Mouse (Mus musculus): ENCODE data around the gene Sulf2. TPM values are rescaled to one million over a fixed set of nuclear protein-coding genes. Genes with fewer than 3 reads are reported as not detected.

Gene Sulf2
- total RNA-seq, 2 experiments from 2014 or later = 47.4 to 72.6 TPM

DNA sequence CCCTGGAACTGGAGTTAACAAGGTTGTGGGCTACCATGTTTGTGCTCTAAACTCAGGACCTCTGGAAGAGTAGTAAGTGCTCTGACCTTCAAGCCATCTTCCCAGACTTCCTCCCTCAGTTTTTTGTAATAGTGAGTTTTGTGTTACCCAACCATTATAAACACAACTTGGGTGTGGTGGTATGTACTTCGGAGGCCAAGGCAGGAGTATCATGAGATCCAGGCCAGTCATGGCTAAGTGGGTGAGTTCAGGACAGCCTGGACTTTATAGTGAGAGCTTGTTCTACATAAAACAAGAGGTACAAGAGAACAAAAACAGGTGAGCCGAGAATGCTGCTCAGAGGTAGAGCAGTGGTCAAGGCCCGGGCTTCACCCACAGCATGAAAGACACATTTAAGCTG lies 127.6 kb downstream of the Sulf2 start:
- no peak for ATAC-seq (ENCODE audit: poor library complexity, severe bottlenecking)

GRCm38 (mm10) chr2:166025943-166026342 lies 129.5 kb downstream of the Sulf2 start:
- no peak for ATAC-seq (ENCODE audit: poor library complexity, severe bottlenecking)

- ATAC-seq (ENCODE audit: poor library complexity, severe bottlenecking) = no peak
Measured at GRCm38 (mm10) chr2:166024621-166025020, 130.8 kb downstream of the Sulf2 start.

GRCm38 (mm10) chr2:166024079-166024478 lies 131.4 kb downstream of the Sulf2 start:
- no peak for ATAC-seq (ENCODE audit: poor library complexity, severe bottlenecking)

Other genes starting within 250 kb of the Sulf2 start
- gene Ncoa3, start 163.0 kb downstream of the Sulf2 start, total RNA-seq (2015) = 50.7 and 54.8 TPM in 2 replicates
- gene Ncoa3, start 163.0 kb downstream of the Sulf2 start, total RNA-seq (2017) = 55.7 and 59.8 TPM in 2 replicates

Measured in megakaryocyte, adult 5-6 weeks (primary cell).